Mouse (Mus musculus) stomach, postnatal 0 days (tissue): Measurements from ENCODE around the gene Zap70. TPM values are rescaled to one million over a fixed set of nuclear protein-coding genes. Genes with fewer than 3 reads are reported as not detected.
"Not testable (repeated sequence)": the region's sequence is repeated elsewhere in the genome, so short reads cannot be mapped to it uniquely, and the experiment has no call there.

Source experiments
- ATAC-seq: fragments of 200-750 bp; cut with Nextera tagmentation; 2 replicates; pipeline ENCODE4 v1.8.0; 2017; ENCODE audit not compliant: low FRiP score, low TSS enrichment
- DNase-seq: peaks from one replicate; pipeline ENCODE4 v3.0.0-alpha.2; 2016; ENCODE audit warnings: low spot score
- H3K27ac ChIP-seq: fragments of 300-500 bp; sonication (generic); replicated peaks from 2 replicates; pipeline ENCODE4 v1.5.1; 2014; ENCODE audit warnings: mild to moderate bottlenecking, control low read depth
- H3K27me3 ChIP-seq: fragments of 300-500 bp; sonication (generic); 2 replicates; pipeline ENCODE4 v1.6.1; 2014; ENCODE audit warnings: low read length; ENCODE audit not compliant: control insufficient read depth, insufficient read depth
- H3K36me3 ChIP-seq: fragments of 300-500 bp; sonication (generic); 2 replicates; pipeline ENCODE4 v1.6.1; 2014; ENCODE audit warnings: low read length, mixed read lengths; ENCODE audit not compliant: control insufficient read depth, insufficient read depth
- H3K4me1 ChIP-seq: fragments of 300-500 bp; sonication (generic); replicated peaks from 2 replicates; pipeline ENCODE4 v1.6.1; 2014; ENCODE audit warnings: antibody characterized with exemption; ENCODE audit not compliant: control insufficient read depth, insufficient read depth
- H3K4me2 ChIP-seq: fragments of 300-500 bp; sonication (generic); replicated peaks from 2 replicates; pipeline ENCODE4 v1.6.1; 2014; ENCODE audit warnings: low read depth, mild to moderate bottlenecking, control low read depth, moderate library complexity
- H3K4me3 ChIP-seq: fragments of 300-500 bp; sonication (generic); 2 replicates; pipeline ENCODE4 v1.5.1; 2014; ENCODE audit warnings: low read depth, low read length, control low read depth
- H3K9ac ChIP-seq: fragments of 300-500 bp; sonication (generic); 2 replicates; pipeline ENCODE4 v1.6.1; 2014; ENCODE audit warnings: mild to moderate bottlenecking, low read length, control low read depth, mixed read lengths
- H3K9me3 ChIP-seq: fragments of 300-500 bp; sonication (generic); 2 replicates; pipeline ENCODE4 v1.6.1; 2016; ENCODE audit warnings: low read length; ENCODE audit not compliant: control insufficient read depth
- CTCF ChIP-seq: IDR thresholded peaks from 2 replicates; pipeline ENCODE4 v1.5.1; 2016; ENCODE audit warnings: antibody characterized with exemption, low read depth, mild to moderate bottlenecking, moderate library complexity
- EP300 ChIP-seq: optimal IDR thresholded peaks from 2 replicates; pipeline ENCODE3; 2016; ENCODE audit warnings: antibody characterized with exemption
- WGBS: fragments of 180-500 bp; shearing (Covaris S2); extraction: QIAGEN DNeasy Blood & Tissue Kit; methylation state at CpG from one replicate; pipeline ENCODE4 v1.1.7; 2014; 5-methylcytosine and 5-hydroxymethylcytosine counted together
- polyA plus RNA-seq: library from polyadenylated mRNA; unstranded; fragments of >200 nt; fragmentation: Nextera tagmentation; extraction: Ambion mirVana; gene quantifications from 2 replicates; pipeline ENCODE4 v1.2.1, GENCODE M21; 2015

Zap70 gene
- polyA plus RNA-seq, 1 experiment from 2014 or later: 0.25 TPM

DNA sequence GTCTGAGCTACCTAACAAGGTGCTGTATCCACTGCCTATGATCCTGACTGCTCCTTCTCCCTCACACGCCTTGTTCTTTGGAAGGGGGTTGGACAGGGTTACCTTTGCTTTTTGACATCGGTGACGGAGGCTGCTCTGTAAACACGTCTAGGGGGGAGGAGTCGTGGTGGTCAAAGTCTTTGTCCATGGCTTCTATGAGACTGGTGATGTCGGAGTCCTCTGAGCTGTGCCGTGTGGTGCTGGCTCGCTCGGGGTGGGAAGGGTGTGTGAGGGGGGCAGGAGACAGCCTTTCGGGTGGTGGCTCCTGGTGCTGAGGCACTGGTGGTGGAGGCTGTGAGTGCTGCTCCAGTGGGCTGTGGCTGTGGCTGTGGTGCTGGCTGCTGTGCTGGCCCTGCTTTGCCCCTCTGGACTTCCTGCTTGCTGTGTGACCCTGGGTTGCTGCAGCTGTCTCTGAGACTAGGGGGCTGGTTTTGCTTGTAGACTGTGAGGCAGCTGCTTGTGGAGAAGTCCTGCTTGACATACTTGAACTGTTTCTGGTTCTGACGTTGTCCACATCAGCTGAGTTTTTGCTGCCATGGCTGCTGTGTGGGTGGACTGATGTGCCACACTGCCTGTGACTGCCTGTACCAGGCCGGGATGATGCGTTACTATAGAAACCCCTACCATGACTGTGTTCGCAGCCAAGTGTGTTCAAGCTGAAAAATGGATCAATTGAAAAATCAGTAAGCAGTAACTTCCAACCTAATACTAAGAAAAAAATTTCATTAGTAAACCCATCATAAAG is 46.4 kb downstream of the Zap70 start:
- peaks cover 48% of the 10 kb centered on the region for H3K36me3 ChIP-seq
- H3K9ac ChIP-seq: no peak overlapping the region
- H3K4me3 ChIP-seq: no peak overlapping the region
- 83% methylated on average over 14 of the region's 14 CpGs for WGBS
- no peaks in the 10 kb centered on the region for H3K4me1 ChIP-seq
- H3K4me2 ChIP-seq: no peak overlapping the region
- DNase-seq (no peak), ATAC-seq (no peak)
- no peaks in the 10 kb centered on the region for H3K9me3 ChIP-seq
- no peaks in the 10 kb centered on the region for H3K27me3 ChIP-seq
- no peak overlapping the region for H3K27ac ChIP-seq
- no peak for TF ChIP-seq CTCF
- TF ChIP-seq EP300: no peak

DNA sequence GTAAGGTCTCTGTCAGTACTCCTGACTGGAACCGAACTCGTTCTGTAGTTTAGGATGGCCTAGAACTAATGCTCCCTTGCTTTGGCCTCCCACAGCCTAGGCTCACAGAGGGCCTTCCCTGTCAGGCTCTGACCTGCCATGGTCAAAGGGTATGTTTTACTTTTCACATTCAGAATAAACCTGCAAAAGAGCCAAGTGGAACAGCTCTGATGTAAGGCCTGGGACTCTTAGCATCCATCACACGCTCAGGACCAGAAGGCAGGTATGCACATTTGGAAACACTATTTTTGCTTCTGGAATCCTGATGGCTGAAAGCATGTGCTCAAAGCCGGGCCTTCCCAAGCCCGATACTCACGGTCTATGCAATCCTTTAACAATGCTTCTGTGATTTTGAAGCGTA is 50.2 kb downstream of the Zap70 start:
- 89% methylated on average over 7 of the region's 7 CpGs for WGBS
- Histone ChIP-seq H3K9me3 (no peaks in the 10 kb centered on the region), H3K4me1 (no peaks in the 10 kb centered on the region), H3K9ac (no peak overlapping the region), H3K4me3 (no peak overlapping the region), H3K36me3 (peaks cover 32% of the 10 kb centered on the region), H3K4me2 (no peak overlapping the region), H3K27ac (no peak overlapping the region), H3K27me3 (no peaks in the 10 kb centered on the region)
- TF ChIP-seq EP300: no peak
- no peak for TF ChIP-seq CTCF
- DNase-seq (no peak), ATAC-seq (no peak)

DNA sequence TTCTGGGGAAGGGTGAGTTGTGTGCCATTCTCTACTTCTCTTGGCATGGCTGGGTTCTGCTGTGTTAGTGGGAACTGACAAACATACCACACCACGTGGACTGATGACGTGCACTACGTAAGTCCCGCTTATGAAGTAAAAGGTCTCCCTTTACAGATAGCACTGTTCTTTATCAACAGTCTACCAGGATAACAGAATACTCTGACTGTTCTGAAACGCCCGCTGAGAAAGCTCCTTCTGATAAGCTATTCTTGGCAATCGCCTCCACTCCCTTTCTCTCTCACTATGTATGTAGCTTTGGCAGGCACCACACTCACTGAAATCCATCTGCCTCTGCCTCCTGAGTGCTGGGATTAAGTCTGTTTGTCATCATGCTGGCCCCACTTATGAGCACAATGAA is 51.8 kb downstream of the Zap70 start:
- no peak overlapping the region for H3K27ac ChIP-seq
- peak; percentile 80 for ATAC-seq
- 31% methylated on average over 7 of the region's 7 CpGs for WGBS

DNA sequence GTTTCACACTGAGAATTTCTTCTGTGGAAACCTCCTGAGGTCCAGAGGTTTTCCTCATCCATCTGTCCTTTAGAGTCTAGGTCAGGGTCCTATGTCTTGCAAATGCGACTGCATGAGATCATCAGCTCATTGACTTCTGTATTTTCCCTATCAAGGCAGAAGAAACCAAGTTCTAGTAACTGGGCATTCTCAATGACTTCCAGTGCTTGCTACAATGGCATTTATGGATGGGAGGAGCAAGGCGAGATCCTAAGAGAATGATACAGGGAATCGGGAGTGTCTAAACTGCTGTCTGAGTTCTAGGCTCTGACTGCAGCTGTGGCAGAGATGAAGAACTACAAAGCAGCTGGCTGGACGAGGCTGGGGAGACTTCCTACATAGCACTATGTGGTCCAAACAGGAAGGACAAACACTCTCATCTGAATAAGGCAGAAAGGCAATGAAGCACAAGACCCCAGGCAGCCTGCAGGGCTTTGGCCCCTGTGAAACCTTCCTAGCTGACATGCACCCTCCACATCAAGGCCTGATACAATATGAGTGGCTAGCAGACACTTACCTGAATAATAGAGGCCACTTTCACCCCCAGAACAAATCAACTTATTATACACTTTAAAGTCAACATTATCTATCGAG is 52.8 kb downstream of the Zap70 start:
- H3K36me3 ChIP-seq: peaks cover 31% of the 10 kb centered on the region

More for the DNA sequence above, 51.8 kb downstream of the Zap70 start:
- Histone ChIP-seq H3K36me3 (peaks cover 30% of the 10 kb centered on the region), H3K4me3 (no peak overlapping the region), H3K27me3 (no peaks in the 10 kb centered on the region), H3K4me1 (no peaks in the 10 kb centered on the region), H3K4me2 (no peak overlapping the region), H3K9ac (no peak overlapping the region), H3K9me3 (no peaks in the 10 kb centered on the region)
- TF ChIP-seq CTCF (no peak), EP300 (no peak)
- DNase-seq: peak; percentile 35

DNA sequence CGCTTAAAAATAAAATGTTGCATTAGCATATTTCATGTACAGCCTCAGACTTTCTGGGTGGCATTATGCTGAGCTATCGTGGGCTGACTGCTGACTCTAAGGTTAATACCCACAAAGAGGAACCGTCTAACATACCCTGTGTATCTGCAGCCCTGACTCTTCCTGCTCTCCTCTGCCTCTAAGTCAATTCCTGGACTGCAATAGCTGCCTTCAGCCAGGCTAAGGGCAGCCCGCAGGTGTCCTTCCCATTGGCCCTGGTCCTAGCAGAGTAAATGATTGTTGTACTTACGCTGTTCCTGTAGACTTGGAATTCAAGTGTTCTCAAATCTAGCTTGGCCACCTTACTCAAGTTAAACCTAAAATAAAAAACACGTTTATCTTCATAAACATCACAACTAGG is 53.6 kb downstream of the Zap70 start:
- Histone ChIP-seq H3K9ac (no peak overlapping the region), H3K27ac (no peak overlapping the region), H3K36me3 (peaks cover 31% of the 10 kb centered on the region), H3K27me3 (no peaks in the 10 kb centered on the region), H3K4me3 (no peak overlapping the region), H3K4me2 (no peak overlapping the region), H3K9me3 (no peaks in the 10 kb centered on the region), H3K4me1 (no peaks in the 10 kb centered on the region)
- DNase-seq (no peak), ATAC-seq (no peak)
- TF ChIP-seq CTCF (no peak), EP300 (no peak)
- WGBS: 79% methylated on average over 6 of the region's 6 CpGs

More for the DNA sequence above, 52.8 kb downstream of the Zap70 start:
- Histone ChIP-seq H3K27ac (0 out of 2 replicates have a peak overlapping the region, but pooled peaks have one; percentile 5), H3K27me3 (no peaks in the 10 kb centered on the region), H3K9ac (no peak overlapping the region), H3K4me1 (no peaks in the 10 kb centered on the region), H3K4me2 (no peak overlapping the region), H3K9me3 (no peaks in the 10 kb centered on the region), H3K4me3 (no peak overlapping the region)
- WGBS: 73% methylated on average over 5 of the region's 5 CpGs
- DNase-seq (no peak), ATAC-seq (no peak)
- TF ChIP-seq CTCF: no peak
- no peak for TF ChIP-seq EP300

DNA sequence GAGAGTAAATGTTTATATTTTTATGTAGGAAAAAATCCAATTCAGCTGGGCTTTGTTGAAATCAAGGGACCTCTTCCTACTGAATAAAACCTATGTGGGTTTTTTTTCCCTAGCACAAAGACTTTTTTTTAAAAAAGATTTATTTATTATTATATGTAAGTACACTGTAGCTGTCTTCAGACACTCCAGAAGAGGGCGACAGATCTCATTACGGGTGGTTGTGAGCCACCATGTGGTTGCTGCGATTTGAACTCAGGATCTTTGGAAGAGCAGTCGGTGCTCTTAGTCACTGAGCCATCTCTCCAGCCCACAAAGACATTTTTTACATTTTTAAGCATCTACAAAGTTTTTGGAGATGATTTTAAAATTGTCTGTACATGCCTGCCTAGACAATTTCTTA is 60.3 kb downstream of the Zap70 start:
- H3K4me1 ChIP-seq, H3K27ac ChIP-seq, H3K9me3 ChIP-seq, ATAC-seq, H3K4me2 ChIP-seq, DNase-seq, H3K9ac ChIP-seq, H3K4me3 ChIP-seq, H3K27me3 ChIP-seq: not testable (repeated sequence)
- WGBS: 89% methylated on average over 4 of the region's 4 CpGs
- peaks cover 41% of the 10 kb centered on the region for H3K36me3 ChIP-seq
- peak; percentile 52 for TF ChIP-seq CTCF
